Mouse (Mus musculus): ENCODE data around the gene Mob1b. TPM values are rescaled to one million over a fixed set of nuclear protein-coding genes. Genes with fewer than 3 reads are reported as not detected.

The Mob1b gene
- polyA plus RNA-seq (2012; rRNA removed), result 7.7 and 8.2 TPM in 2 replicates

GRCm38 (mm10) chr5:88720116-88721002, at the start of gene Mob1b:
Gene Mob1b (plus strand): TSS chr5:88720855.

GRCm38 (mm10) chr5:88675443-88676387, 44.9 kb upstream of the Mob1b start, which contains the start of gene Grsf1:
Gene Grsf1 (minus strand): TSS chr5:88676171.

GRCm38 (mm10) chr5:88764987-88765481, 44.4 kb downstream of the Mob1b start, which contains the start of gene Dck:
Gene Dck (plus strand): TSS chr5:88764996.

Other genes with a start within 250 kb of the Mob1b start
- gene Enam, start 232.9 kb upstream of the Mob1b start, polyA plus RNA-seq (2012; rRNA removed), result not detected in 2 replicates
- gene Jchain, start 193.0 kb upstream of the Mob1b start, polyA plus RNA-seq (2012; rRNA removed), result 0.11 and 0.13 TPM in 2 replicates
- 18.9 and 21.1 TPM in 2 replicates for gene Utp3, start 166.4 kb upstream of the Mob1b start, polyA plus RNA-seq (2012; rRNA removed)
- 6.7 and 8.0 TPM in 2 replicates for gene Rufy3, start 155.8 kb upstream of the Mob1b start, polyA plus RNA-seq (2012; rRNA removed)
- gene Grsf1, start 44.7 kb upstream of the Mob1b start, polyA plus RNA-seq (2012; rRNA removed), result 23.6 and 23.8 TPM in 2 replicates
- gene Dck, start 44.1 kb downstream of the Mob1b start, polyA plus RNA-seq (2012; rRNA removed), result 22.9 and 23.5 TPM in 2 replicates
- 1.7 and 1.8 TPM in 2 replicates for gene Slc4a4, start 166.0 kb downstream of the Mob1b start, polyA plus RNA-seq (2012; rRNA removed)